Mouse (Mus musculus) 3134 (cell line): ENCODE data around the gene Nln.

Experiments
- DNase-seq: peaks from one replicate; pipeline ENCODE4 v3.0.0-alpha.2; 2011; ENCODE audit warnings: low spot score; ENCODE audit not compliant: insufficient read length; ENCODE audit errors: extremely low read depth

Nln gene

GRCm38 (mm10) chr13:103975101-103975500 lies 134.3 kb downstream of the Nln start:
- no peak for DNase-seq

GRCm38 (mm10) chr13:103973977-103974376 lies 135.4 kb downstream of the Nln start:
- no peak for DNase-seq
